Mouse (Mus musculus) heart, embryonic 12.5 days (tissue): ENCODE results near the gene Aif1. TPM values are rescaled to one million over a fixed set of nuclear protein-coding genes. Genes with fewer than 3 reads are reported as not detected.
A peak's percentile ranks its signal among the peaks of the same experiment; 100 is the strongest.

ENCODE experiments used
- ATAC-seq: fragments of 200-750 bp; cut with Nextera tagmentation; 2 replicates; pipeline ENCODE4 v1.8.0; 2017; ENCODE audit warnings: moderate TSS enrichment, moderate library complexity; ENCODE audit not compliant: insufficient number of reproducible peaks, low FRiP score
- H3K27ac ChIP-seq: fragments of 300-500 bp; sonication (generic); 2 replicates; pipeline ENCODE4 v1.5.1; 2016; ENCODE audit warnings: mild to moderate bottlenecking, moderate library complexity; ENCODE audit not compliant: poor library complexity, severe bottlenecking
- H3K27me3 ChIP-seq: fragments of 300-500 bp; sonication (generic); replicated peaks from 2 replicates; pipeline ENCODE4 v1.6.1; 2016; ENCODE audit warnings: mild to moderate bottlenecking, moderate library complexity
- H3K36me3 ChIP-seq: fragments of 300-500 bp; sonication (generic); 2 replicates; pipeline ENCODE4 v1.6.1; 2016; ENCODE audit warnings: mild to moderate bottlenecking, moderate library complexity
- H3K4me1 ChIP-seq: fragments of 300-500 bp; sonication (generic); replicated peaks from 2 replicates; pipeline ENCODE4 v1.6.1; 2016; ENCODE audit warnings: mild to moderate bottlenecking
- H3K4me2 ChIP-seq: fragments of 300-500 bp; sonication (generic); 2 replicates; pipeline ENCODE4 v1.6.1; 2016; ENCODE audit warnings: mild to moderate bottlenecking, moderate library complexity
- H3K4me3 ChIP-seq: fragments of 300-500 bp; sonication (generic); 2 replicates; pipeline ENCODE4 v1.5.1; 2016; ENCODE audit warnings: mild to moderate bottlenecking
- H3K9ac ChIP-seq: fragments of 300-500 bp; sonication (generic); 2 replicates; pipeline ENCODE4 v1.6.1; 2016; ENCODE audit warnings: mild to moderate bottlenecking, moderate library complexity
- H3K9me3 ChIP-seq: fragments of 300-500 bp; sonication (generic); replicated peaks from 2 replicates; pipeline ENCODE4 v1.6.1; 2016; ENCODE audit warnings: mild to moderate bottlenecking, moderate library complexity
- WGBS: fragments of 180-500 bp; shearing (Covaris S2); methylation state at CpG from one replicate; pipeline ENCODE4 v1.1.7; 2016; 5-methylcytosine and 5-hydroxymethylcytosine counted together
- polyA plus RNA-seq: library from polyadenylated mRNA; unstranded; fragments of >200 nt; fragmentation: Nextera tagmentation; extraction: Ambion mirVana; gene quantifications from 2 replicates; pipeline ENCODE4 v1.2.1, GENCODE M21; 2016

The Aif1 gene
- polyA plus RNA-seq, 1 experiment from 2014 or later, result 4.4 TPM

DNA sequence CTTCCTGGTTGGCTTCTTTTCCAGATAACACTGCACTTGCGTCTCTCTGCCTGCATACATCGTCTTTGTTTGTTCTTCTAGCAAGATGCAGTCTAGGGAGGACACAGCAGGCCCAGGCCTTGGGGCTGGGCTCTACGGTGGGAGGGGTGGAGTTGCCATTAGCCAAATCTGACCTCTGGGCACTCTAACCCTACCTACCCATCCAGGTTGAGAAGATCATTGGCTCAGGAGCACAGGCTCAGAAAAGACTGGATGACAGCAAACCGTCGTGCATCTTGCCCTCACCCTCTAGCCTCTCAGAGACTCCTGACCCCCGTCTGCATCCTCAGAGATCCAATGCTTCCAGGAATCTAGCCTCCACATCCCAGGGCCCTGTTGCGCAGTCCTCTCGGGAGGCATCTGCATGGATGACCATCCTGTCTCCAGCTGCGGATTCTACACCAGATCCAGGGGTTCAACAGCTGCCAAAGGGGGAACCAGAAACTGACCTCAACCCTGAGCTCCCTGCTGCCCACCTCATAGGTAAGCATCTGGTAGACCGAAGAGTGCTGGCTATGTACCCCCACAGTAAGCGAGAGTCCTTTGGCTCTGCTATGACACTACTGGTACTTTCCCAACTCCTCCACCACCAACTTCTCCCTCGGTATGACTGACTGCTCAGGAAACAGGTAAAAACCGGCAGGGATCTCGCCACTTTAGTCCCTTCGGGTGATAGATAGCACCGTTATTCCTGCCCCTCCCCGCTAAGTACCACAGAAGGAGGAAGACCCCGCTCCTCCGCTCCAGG is 19.2 kb upstream of the Aif1 start:
- peak overlapping the region; percentile 50 for H3K9ac ChIP-seq
- peaks cover 51% of the 10 kb centered on the region for H3K27me3 ChIP-seq
- H3K4me3 ChIP-seq, result peak overlapping the region; percentile 48
- no peaks in the 10 kb centered on the region for H3K36me3 ChIP-seq
- H3K27ac ChIP-seq, result no peak overlapping the region
- ATAC-seq, result 0 out of 2 replicates have a peak, but pooled peaks have one; percentile 23
- H3K4me2 ChIP-seq, result peak overlapping the region; percentile 84
- peaks cover 19% of the 10 kb centered on the region for H3K4me1 ChIP-seq
- 29% methylated on average over 19 of the region's 19 CpGs for WGBS
- H3K9me3 ChIP-seq, result no peaks in the 10 kb centered on the region

DNA sequence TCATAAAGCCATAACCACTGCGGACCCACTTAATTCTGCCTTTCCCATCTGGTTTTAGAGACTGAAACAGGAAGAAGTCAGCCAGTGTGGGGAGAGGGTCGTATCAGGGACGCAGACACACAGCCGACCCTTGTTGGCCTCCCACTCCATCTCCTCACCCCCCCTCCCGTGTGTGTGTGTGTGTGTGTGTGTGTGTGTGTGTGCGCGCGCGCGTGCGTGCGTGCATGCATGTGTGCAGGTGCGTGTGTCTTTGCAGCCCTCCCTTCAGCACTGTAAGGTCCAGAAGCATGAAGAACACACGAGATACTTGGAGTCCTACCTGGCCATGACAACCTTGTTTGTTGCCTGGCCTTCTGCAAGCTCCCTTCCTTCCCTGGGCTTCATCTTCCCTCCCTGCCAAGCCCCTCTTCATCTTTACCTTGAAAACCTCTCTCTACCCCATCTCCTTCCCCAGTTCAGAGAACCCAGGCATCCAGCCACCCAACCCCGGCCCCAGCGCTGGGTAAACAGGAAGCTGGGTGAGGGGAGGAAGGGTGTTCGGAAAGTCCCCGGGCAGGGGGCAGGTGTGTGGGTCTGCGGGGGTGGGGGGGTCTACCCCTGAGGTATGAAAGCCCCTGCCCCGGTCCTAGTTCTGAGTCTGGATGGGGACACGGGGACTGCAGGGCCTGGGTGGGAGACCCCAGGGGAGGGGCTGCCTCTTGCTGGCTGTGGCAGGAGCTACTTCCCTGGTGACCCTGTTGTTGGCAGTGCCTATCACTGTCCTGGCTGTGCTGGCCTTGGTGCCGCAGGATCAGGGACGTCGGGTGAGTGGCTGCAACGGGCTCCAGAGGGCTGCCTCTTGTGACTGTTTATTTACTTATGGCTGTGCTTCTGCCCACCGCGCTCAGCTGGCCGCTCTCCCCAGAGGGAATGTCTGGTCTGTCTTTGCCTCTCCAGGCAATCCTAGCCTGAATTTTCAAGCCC is 18.3 kb upstream of the Aif1 start, which contains the start of gene Ltb:
TSS of gene Ltb (plus strand) at position 559 of the 963 bp plus-strand sequence.
- peak; percentile 27; the same call in 1 of the 2 replicates for ATAC-seq
- H3K4me3 ChIP-seq, result peak within 1 kb of the TSS; percentile 48; the same call in 1 of the 2 replicates

DNA sequence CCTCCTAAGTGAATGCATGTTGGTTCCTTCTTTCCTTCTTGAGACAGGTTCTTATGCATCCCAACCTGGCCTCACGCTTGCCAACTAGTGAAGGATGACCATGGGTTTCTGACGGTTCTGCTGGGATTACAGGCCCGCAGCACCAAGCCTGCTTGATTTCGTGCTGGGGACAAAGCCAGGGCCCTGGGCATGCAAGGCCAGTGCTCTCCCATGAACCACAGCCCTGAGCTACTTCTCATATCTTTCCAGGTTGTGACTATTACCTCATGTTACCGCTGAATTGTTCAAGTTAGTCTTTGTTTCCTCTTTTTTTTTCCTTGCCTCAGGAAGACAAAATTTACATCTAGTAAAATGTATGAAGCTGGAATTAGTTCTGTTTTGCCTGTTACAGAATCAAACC is 17.1 kb upstream of the Aif1 start:
- WGBS, result 71% methylated on average over 5 of the region's 5 CpGs
- Histone ChIP-seq H3K4me1 (peaks cover 22% of the 10 kb centered on the region), H3K9me3 (no peaks in the 10 kb centered on the region), H3K4me3 (no peak overlapping the region), H3K9ac (no peak overlapping the region), H3K27ac (no peak overlapping the region), H3K36me3 (no peaks in the 10 kb centered on the region), H3K27me3 (peaks cover 41% of the 10 kb centered on the region), H3K4me2 (no peak overlapping the region)
- no peak for ATAC-seq

More for the DNA sequence above, 18.3 kb upstream of the Aif1 start, which contains the start of gene Ltb:
- H3K4me1 ChIP-seq, result peaks cover 20% of the 10 kb centered on the region
- H3K9me3 ChIP-seq, result no peaks in the 10 kb centered on the region
- peak within 1 kb of the TSS; percentile 84 for H3K4me2 ChIP-seq
- H3K36me3 ChIP-seq, result no peaks in the 10 kb centered on the region
- H3K27ac ChIP-seq, result no peak within 1 kb of the TSS
- H3K27me3 ChIP-seq, result peaks cover 44% of the 10 kb centered on the region
- H3K9ac ChIP-seq, result 0 out of 2 replicates have a peak within 1 kb of the TSS, but pooled peaks have one; percentile 3
- 52% methylated on average over 28 of the region's 28 CpGs for WGBS

DNA sequence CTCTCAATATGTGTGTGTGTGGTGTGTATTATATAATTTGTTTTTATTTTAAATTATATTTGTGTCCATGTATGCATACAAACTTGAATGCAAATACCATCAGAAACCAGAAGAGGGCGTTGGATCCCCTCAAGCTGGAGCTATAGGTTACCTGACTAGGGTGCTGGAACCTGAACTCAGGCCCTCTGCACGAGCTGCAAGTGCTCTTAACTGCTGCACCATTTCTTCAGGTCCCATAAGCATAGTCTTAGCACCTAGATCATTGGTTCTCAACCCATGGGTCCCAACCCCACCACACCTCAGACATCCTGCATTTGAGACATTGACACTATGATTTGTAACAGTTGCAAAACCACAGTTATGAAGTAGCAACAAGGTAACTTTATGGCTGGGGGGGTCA is 15.9 kb upstream of the Aif1 start:
- 56% methylated on average over 2 of the region's 2 CpGs for WGBS
- Histone ChIP-seq H3K27me3 (peaks cover 35% of the 10 kb centered on the region), H3K27ac (no peak overlapping the region), H3K4me2 (no peak overlapping the region), H3K4me3 (no peak overlapping the region), H3K9ac (no peak overlapping the region), H3K9me3 (no peaks in the 10 kb centered on the region), H3K4me1 (peaks cover 23% of the 10 kb centered on the region), H3K36me3 (no peaks in the 10 kb centered on the region)
- ATAC-seq, result no peak

DNA sequence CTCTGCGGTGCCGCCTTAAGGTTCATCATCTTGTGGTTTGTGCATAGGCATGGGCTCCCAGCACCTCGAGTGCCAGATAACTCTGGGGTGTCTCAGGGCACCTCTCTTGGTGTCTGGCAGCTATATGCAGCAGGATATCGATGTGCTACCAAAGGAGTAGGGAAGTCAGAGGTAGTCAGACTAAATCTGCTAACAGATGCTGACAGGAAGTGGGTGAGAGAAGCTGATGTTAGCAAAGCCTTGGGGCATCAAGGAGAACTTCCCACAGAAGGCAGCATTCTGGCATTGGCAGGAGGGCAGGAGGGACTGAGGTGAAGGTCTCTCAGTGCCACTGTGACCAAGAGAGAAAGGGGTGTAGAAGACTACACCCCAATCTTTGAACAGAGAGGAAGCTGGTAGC is 14.2 kb upstream of the Aif1 start:
- Histone ChIP-seq H3K27me3 (peaks cover 20% of the 10 kb centered on the region), H3K4me2 (no peak overlapping the region), H3K27ac (no peak overlapping the region), H3K36me3 (no peaks in the 10 kb centered on the region), H3K9ac (no peak overlapping the region), H3K4me1 (peaks cover 20% of the 10 kb centered on the region), H3K9me3 (no peaks in the 10 kb centered on the region), H3K4me3 (no peak overlapping the region)
- no peak for ATAC-seq
- WGBS, result 50% methylated on average over 4 of the region's 4 CpGs

DNA sequence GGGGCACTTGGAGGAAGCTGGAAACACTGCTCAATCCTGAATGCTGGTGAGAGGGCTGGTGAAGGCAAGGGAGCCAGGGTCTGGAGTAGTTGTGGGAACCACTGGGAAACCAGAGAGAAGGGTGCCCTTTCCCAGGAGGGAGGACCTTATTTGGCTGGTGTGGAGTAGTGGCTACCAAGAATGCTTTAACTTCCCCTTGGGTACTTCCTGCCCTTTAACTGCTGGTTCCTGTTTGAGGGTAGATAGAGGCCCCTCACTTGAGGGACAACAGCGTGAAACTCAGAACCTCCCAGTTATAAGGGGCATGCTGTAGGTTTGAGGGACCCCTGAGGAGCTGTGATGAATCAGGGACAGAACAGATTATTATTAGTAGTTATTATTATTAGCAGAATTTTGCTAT is 13.3 kb upstream of the Aif1 start:
- WGBS, result 47% methylated on average over 1 of the region's 1 CpGs
- Histone ChIP-seq H3K4me3 (no peak overlapping the region), H3K27me3 (peaks cover 11% of the 10 kb centered on the region), H3K27ac (no peak overlapping the region), H3K4me1 (peaks cover 13% of the 10 kb centered on the region), H3K36me3 (no peaks in the 10 kb centered on the region), H3K4me2 (no peak overlapping the region), H3K9ac (no peak overlapping the region), H3K9me3 (no peaks in the 10 kb centered on the region)
- ATAC-seq, result no peak

DNA sequence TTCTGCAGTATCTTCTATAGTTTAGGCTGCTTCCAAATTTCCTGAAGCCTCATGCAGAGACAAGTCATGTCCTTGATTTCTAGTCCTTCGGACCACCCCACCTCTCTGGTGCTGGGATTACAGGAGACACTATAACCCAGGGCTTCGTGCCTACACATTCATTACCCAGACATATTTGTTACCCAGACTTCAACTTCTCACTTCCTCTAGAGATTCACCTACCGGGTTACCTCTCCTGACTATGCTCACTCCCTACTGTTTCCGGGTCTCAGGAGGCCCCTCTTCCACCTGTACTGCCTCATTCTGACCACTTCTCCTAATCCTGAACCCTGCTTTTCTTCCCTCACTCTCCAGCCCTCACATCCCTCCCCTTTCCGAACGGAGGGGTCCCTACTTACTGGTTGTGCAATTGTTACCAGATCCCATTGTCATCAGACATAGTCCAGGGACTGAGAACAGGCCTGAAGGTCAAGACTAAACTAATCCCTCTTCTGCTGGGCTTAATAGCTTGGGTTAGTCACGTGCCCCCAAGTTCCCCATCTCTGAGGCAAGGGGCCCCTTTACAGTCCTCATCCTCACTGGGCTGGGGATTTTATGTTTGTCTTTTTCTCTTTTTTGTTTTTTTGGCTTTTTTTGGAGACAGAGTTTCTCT is 12.2 kb upstream of the Aif1 start, which contains the start of gene Lst1:
TSS of gene Lst1 (minus strand) at position 481 of the 652 bp plus-strand sequence.
- 72% methylated on average over 7 of the region's 7 CpGs for WGBS
- Histone ChIP-seq H3K27ac (no peak within 1 kb of the TSS), H3K27me3 (no peaks in the 10 kb centered on the region), H3K4me2 (no peak within 1 kb of the TSS), H3K9me3 (no peaks in the 10 kb centered on the region), H3K9ac (no peak within 1 kb of the TSS), H3K4me1 (peaks cover 12% of the 10 kb centered on the region), H3K4me3 (no peak within 1 kb of the TSS), H3K36me3 (no peaks in the 10 kb centered on the region)
- ATAC-seq, result no peak

DNA sequence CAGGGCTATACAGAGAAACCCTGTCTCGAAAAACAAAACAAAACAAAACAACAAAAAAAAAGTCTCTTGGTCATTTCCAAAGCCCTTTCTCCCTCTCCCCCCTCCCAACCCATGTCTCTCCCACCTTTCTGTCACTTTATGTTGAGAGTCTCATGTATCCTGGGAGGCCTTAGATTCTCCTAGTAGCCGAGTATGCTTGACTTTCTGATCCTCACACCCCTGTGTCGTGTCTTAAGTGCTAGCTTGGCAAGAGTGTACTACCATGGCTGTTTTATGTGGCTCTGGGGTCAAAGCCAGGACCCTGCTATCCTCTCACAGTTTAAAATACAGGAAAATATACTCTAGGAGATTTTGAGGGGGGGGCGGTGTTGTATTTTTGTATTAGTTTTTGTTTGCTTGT is 11.5 kb upstream of the Aif1 start:
- no peaks in the 10 kb centered on the region for H3K27me3 ChIP-seq
- no peaks in the 10 kb centered on the region for H3K36me3 ChIP-seq
- peaks cover 12% of the 10 kb centered on the region for H3K4me1 ChIP-seq
- ATAC-seq, result no peak
- no peak overlapping the region for H3K9ac ChIP-seq
- no peak overlapping the region for H3K4me2 ChIP-seq
- H3K27ac ChIP-seq, result no peak overlapping the region
- no peak overlapping the region for H3K4me3 ChIP-seq
- WGBS, result 69% methylated on average over 4 of the region's 4 CpGs
- H3K9me3 ChIP-seq, result no peaks in the 10 kb centered on the region

DNA sequence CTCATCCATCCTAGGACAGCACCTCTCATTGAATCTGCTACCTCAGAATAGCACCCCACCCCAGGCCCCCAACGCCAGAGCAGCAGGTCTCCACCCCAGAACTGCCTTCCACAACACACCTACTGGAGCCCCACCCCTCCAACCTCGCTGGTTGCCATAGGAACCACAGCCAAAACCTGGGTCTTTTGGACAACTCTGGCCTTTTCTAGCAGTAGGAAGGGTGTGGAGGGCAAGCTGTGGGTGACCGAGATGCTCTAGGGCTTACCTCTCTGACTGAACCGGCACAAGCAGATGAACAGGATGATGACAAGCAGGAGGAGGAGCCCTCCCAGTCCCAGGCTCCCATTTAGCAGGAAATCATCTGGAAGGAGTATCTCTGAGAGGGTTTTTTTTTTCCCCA is 10.8 kb upstream of the Aif1 start:
- no peaks in the 10 kb centered on the region for H3K27me3 ChIP-seq

DNA sequence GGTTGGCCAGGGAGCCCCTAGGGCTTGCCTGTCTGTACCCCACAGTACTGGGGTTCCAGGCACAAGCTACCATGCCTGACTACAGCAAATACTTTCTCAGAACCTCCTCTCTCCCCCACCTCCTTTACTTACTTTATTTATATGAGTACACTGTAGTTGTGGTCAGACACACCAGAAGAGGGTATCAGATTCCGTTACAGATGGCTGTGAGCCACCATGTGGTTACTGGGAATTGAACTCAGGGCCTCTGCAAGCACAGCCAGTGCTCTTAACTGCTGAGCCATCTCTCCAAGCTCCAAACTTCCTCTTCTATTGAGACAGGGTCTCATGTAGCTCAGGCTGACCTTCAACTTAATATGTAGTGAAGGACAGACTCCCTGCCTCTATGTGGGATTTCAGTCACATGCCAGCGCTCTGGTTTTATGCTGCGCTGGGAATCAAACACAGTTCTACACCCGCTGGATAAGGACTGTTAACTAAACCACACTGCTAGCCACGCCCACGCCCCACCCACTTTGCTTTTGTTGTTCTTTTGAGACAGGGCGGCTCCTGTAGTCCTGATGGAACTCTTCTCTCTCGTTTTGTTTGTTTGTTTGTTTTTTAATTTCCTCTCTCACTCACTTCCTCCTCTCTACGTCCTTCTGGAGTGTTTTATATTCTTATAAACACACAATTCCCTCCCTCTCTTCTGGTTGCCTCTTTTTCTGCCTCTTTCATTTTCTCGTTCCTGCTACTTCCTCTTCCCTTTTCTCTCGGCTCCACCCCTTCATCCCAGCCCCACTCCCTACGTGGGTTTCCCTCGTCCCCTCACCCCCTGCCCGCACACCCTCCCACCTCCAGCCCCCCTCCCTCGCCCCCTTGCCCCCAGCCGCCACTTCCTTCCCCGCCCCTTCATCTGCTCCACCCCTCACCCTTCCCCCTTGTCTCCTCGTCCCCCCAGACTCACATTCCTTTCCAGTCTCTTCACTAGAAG is 10.1 kb upstream of the Aif1 start:
- no peaks in the 10 kb centered on the region for H3K9me3 ChIP-seq

More for the DNA sequence above, 10.8 kb upstream of the Aif1 start:
- peaks cover 12% of the 10 kb centered on the region for H3K4me1 ChIP-seq
- H3K4me2 ChIP-seq, result peak overlapping the region; percentile 73
- H3K9ac ChIP-seq, result peak overlapping the region; percentile 64; the same call in 1 of the 2 replicates
- peak; percentile 54 for ATAC-seq
- H3K27ac ChIP-seq, result peak overlapping the region; percentile 62
- WGBS, result 3% methylated on average over 4 of the region's 4 CpGs
- H3K4me3 ChIP-seq, result peak overlapping the region; percentile 55
- no peaks in the 10 kb centered on the region for H3K9me3 ChIP-seq
- H3K36me3 ChIP-seq, result no peaks in the 10 kb centered on the region

More for the DNA sequence above, 10.1 kb upstream of the Aif1 start:
- peak; percentile 79 for ATAC-seq
- Histone ChIP-seq H3K4me2 (peak overlapping the region; percentile 73), H3K9ac (peak overlapping the region; percentile 64), H3K36me3 (no peaks in the 10 kb centered on the region), H3K4me1 (peaks cover 12% of the 10 kb centered on the region), H3K27me3 (no peaks in the 10 kb centered on the region), H3K4me3 (peak overlapping the region; percentile 55), H3K27ac (peak overlapping the region; percentile 62)
- WGBS, result 3% methylated on average over 18 of the region's 18 CpGs
